Mouse (Mus musculus) yolk sac, embryonic 10.5 days (tissue): ENCODE measurements around the gene Greb1.
A peak's percentile ranks its signal among the peaks of the same experiment; 100 is the strongest.

ENCODE experiments used
- DNase-seq: peaks from one replicate; pipeline ENCODE4 v3.0.0-alpha.2; 2017; ENCODE audit warnings: low spot score

The Greb1 gene

GRCm38 (mm10) chr12:16694783-16695182 is 105.9 kb downstream of the Greb1 start:
- no peak for DNase-seq

GRCm38 (mm10) chr12:16690631-16691030 is 110.1 kb downstream of the Greb1 start:
- DNase-seq, result no peak

- no peak for DNase-seq
These were observed 128.4 kb downstream of the Greb1 start for GRCm38 (mm10) chr12:16672246-16672645.

GRCm38 (mm10) chr12:16669176-16669575 is 131.5 kb downstream of the Greb1 start:
- no peak for DNase-seq

GRCm38 (mm10) chr12:16665022-16665421 is 135.7 kb downstream of the Greb1 start:
- DNase-seq, result no peak

- DNase-seq, result no peak
These were observed 137.6 kb downstream of the Greb1 start for GRCm38 (mm10) chr12:16662955-16663585.

GRCm38 (mm10) chr12:16661936-16662335 is 138.8 kb downstream of the Greb1 start:
- DNase-seq, result no peak

GRCm38 (mm10) chr12:16661459-16661858 is 139.2 kb downstream of the Greb1 start:
- DNase-seq, result no peak

GRCm38 (mm10) chr12:16656906-16657875 is 143.5 kb downstream of the Greb1 start:
- DNase-seq, result no peak

- DNase-seq, result no peak
These were observed 145.1 kb downstream of the Greb1 start for GRCm38 (mm10) chr12:16655604-16656003.

- peak; percentile 31 for DNase-seq
These were observed 147.2 kb downstream of the Greb1 start, which contains the start of gene Ntsr2 for GRCm38 (mm10) chr12:16653332-16654093. Ntsr2 (plus strand) TSS chr12:16653382.

GRCm38 (mm10) chr12:16649819-16650218 is 150.9 kb downstream of the Greb1 start:
- DNase-seq, result no peak

GRCm38 (mm10) chr12:16648273-16648672 is 152.4 kb downstream of the Greb1 start:
- DNase-seq, result no peak

- DNase-seq, result no peak
These were observed 153.8 kb downstream of the Greb1 start for GRCm38 (mm10) chr12:16646780-16647409.

- DNase-seq, result no peak
These were observed 156.0 kb downstream of the Greb1 start for GRCm38 (mm10) chr12:16644698-16645097.

GRCm38 (mm10) chr12:16643508-16644345 is 157.0 kb downstream of the Greb1 start:
- no peak for DNase-seq

GRCm38 (mm10) chr12:16642000-16642399 is 158.7 kb downstream of the Greb1 start:
- no peak for DNase-seq

GRCm38 (mm10) chr12:16640075-16640474 is 160.6 kb downstream of the Greb1 start:
- DNase-seq, result no peak

GRCm38 (mm10) chr12:16639078-16639771 is 161.5 kb downstream of the Greb1 start:
- DNase-seq, result no peak

- DNase-seq, result no peak
These were observed 164.9 kb downstream of the Greb1 start for GRCm38 (mm10) chr12:16635816-16636215.
